Mouse (Mus musculus) limb, embryonic 14.5 days (tissue): Measurements from ENCODE around the gene Pde3a. TPM values are rescaled to one million over a fixed set of nuclear protein-coding genes. Genes with fewer than 3 reads are reported as not detected.

Experiments used
- ATAC-seq: fragments of 200-750 bp; cut with Nextera tagmentation; 2 replicates; pipeline ENCODE4 v1.8.0; 2017; ENCODE audit warnings: low read depth, moderate number of reproducible peaks, moderate TSS enrichment; ENCODE audit not compliant: low FRiP score
- DNase-seq: peaks from one replicate; pipeline ENCODE4 v3.0.0-alpha.2; 2015; ENCODE audit warnings: low spot score
- H3K27ac ChIP-seq: fragments of 300-500 bp; sonication (generic); replicated peaks from 2 replicates; pipeline ENCODE4 v1.5.1; 2014; ENCODE audit warnings: low read depth, mild to moderate bottlenecking, low read length, moderate library complexity, mixed read lengths
- H3K27me3 ChIP-seq: fragments of 300-500 bp; sonication (generic); 2 replicates; pipeline ENCODE4 v1.6.1; 2014; ENCODE audit warnings: low read length, mixed read lengths; ENCODE audit not compliant: control insufficient read depth, insufficient read depth
- H3K36me3 ChIP-seq: fragments of 300-500 bp; sonication (generic); 2 replicates; pipeline ENCODE4 v1.6.1; 2014; ENCODE audit warnings: mild to moderate bottlenecking, low read length, moderate library complexity, mixed read lengths; ENCODE audit not compliant: control insufficient read depth, insufficient read depth
- H3K4me1 ChIP-seq: fragments of 300-500 bp; sonication (generic); 2 replicates; pipeline ENCODE4 v1.6.1; 2014; ENCODE audit warnings: antibody characterized with exemption, low read length, mixed read lengths; ENCODE audit not compliant: control insufficient read depth, insufficient read depth
- H3K4me2 ChIP-seq: fragments of 300-500 bp; sonication (generic); replicated peaks from 2 replicates; pipeline ENCODE4 v1.6.1; 2014; ENCODE audit warnings: low read depth, mild to moderate bottlenecking, low read length, moderate library complexity; ENCODE audit not compliant: severe bottlenecking
- H3K4me3 ChIP-seq: fragments of 300-500 bp; sonication (generic); replicated peaks from 2 replicates; pipeline ENCODE4 v1.5.1; 2014; ENCODE audit warnings: low read length
- H3K9ac ChIP-seq: fragments of 300-500 bp; sonication (generic); 2 replicates; pipeline ENCODE4 v1.6.1; 2014; ENCODE audit warnings: mild to moderate bottlenecking, low read depth, low read length, moderate library complexity; ENCODE audit not compliant: severe bottlenecking
- H3K9me3 ChIP-seq: fragments of 300-500 bp; sonication (generic); 2 replicates; pipeline ENCODE4 v1.6.1; 2016; ENCODE audit warnings: low read length; ENCODE audit not compliant: control insufficient read depth
- POLR2A ChIP-seq: fragments of 200-500 bp; IDR thresholded peaks from 2 replicates; pipeline ENCODE4 v1.8.0; 2012; ENCODE audit warnings: inconsistent platforms, mild to moderate bottlenecking, moderate library complexity, borderline replicate concordance; ENCODE audit not compliant: insufficient read depth, insufficient read length; ENCODE audit errors: extremely low read depth
- WGBS: fragments of 180-500 bp; shearing (Covaris S2); extraction: QIAGEN DNeasy Blood & Tissue Kit; methylation state at CpG from one replicate; pipeline ENCODE4 v1.1.7; 2014; 5-methylcytosine and 5-hydroxymethylcytosine counted together
- polyA plus RNA-seq, 2 experiments: library from polyadenylated mRNA; depleted of rRNA in 1 of 2; stranded (reverse) in 1 of 2; unstranded in 1 of 2; fragments of >200 nt; fragmentation: Nextera tagmentation in 1 of 2; extraction: Ambion mirVana in 1 of 2; gene quantifications; 2 replicates each; pipeline versions ENCODE4 v1.2.1 to v1.2.3; 2012 to 2014

Gene Pde3a
- polyA plus RNA-seq, 2 experiments = 4.6 to 5.2 TPM

GRCm38 (mm10) chr6:141485302-141486021 lies 236.4 kb downstream of the Pde3a start:
- no peak overlapping the region for H3K27ac ChIP-seq
- TF ChIP-seq POLR2A = no peak
- H3K9ac ChIP-seq = no peak overlapping the region
- peaks cover 20% of the 10 kb centered on the region for H3K36me3 ChIP-seq
- whole genome bisulfite sequencing = 61% methylated on average over 10 of the region's 10 CpGs
- no peaks in the 10 kb centered on the region for H3K9me3 ChIP-seq
- H3K4me1 ChIP-seq = no peaks in the 10 kb centered on the region
- H3K27me3 ChIP-seq = no peaks in the 10 kb centered on the region
- no peak overlapping the region for H3K4me2 ChIP-seq
- DNase-seq (peak; percentile 49), ATAC-seq (no peak; the same call in 1 of the 2 replicates)
- H3K4me3 ChIP-seq = no peak overlapping the region

- Histone ChIP-seq H3K27ac (no peak overlapping the region), H3K9me3 (no peaks in the 10 kb centered on the region), H3K27me3 (no peaks in the 10 kb centered on the region), H3K9ac (no peak overlapping the region), H3K4me3 (no peak overlapping the region), H3K36me3 (peaks cover 15% of the 10 kb centered on the region), H3K4me1 (no peaks in the 10 kb centered on the region), H3K4me2 (no peak overlapping the region)
- 0 out of 2 replicates have a peak, but pooled peaks have one; percentile 19 for ATAC-seq
- DNase-seq = peak; percentile 59
- TF ChIP-seq POLR2A = no peak
- 67% methylated on average over 7 of the region's 7 CpGs for WGBS
Observed at GRCm38 (mm10) chr6:141487266-141487665, 238.2 kb downstream of the Pde3a start.

GRCm38 (mm10) chr6:141488619-141489018 lies 239.6 kb downstream of the Pde3a start:
- H3K9me3 ChIP-seq = no peaks in the 10 kb centered on the region
- no peaks in the 10 kb centered on the region for H3K4me1 ChIP-seq
- TF ChIP-seq POLR2A = no peak
- H3K9ac ChIP-seq = no peak overlapping the region
- H3K36me3 ChIP-seq = peaks cover 20% of the 10 kb centered on the region
- no peak overlapping the region for H3K27ac ChIP-seq
- H3K27me3 ChIP-seq = no peaks in the 10 kb centered on the region
- no peak overlapping the region for H3K4me3 ChIP-seq
- no peak for ATAC-seq
- DNase-seq = peak; percentile 64
- H3K4me2 ChIP-seq = no peak overlapping the region
- WGBS = 15% methylated on average over 11 of the region's 11 CpGs

- no peak overlapping the region for H3K27ac ChIP-seq
- H3K27me3 ChIP-seq = no peaks in the 10 kb centered on the region
- ATAC-seq (no peak), DNase-seq (no peak)
- H3K4me1 ChIP-seq = 0 out of 2 replicates have a peak, but pooled peaks cover 2% of the 10 kb centered on the region
- peaks cover 25% of the 10 kb centered on the region for H3K36me3 ChIP-seq
- no peak for TF ChIP-seq POLR2A
- no peak overlapping the region for H3K4me3 ChIP-seq
- H3K9ac ChIP-seq = no peak overlapping the region
- 83% methylated on average over 4 of the region's 4 CpGs for WGBS
- no peak overlapping the region for H3K4me2 ChIP-seq
- no peaks in the 10 kb centered on the region for H3K9me3 ChIP-seq
Observed at GRCm38 (mm10) chr6:141494909-141495308, 245.8 kb downstream of the Pde3a start.

- WGBS = 17% methylated on average over 13 of the region's 13 CpGs
- H3K27me3 ChIP-seq = no peaks in the 10 kb centered on the region
- H3K4me3 ChIP-seq = no peak overlapping the region
- H3K4me2 ChIP-seq = no peak overlapping the region
- H3K4me1 ChIP-seq = 0 out of 2 replicates have a peak, but pooled peaks cover 2% of the 10 kb centered on the region
- ATAC-seq (peak; percentile 63; the same call in 1 of the 2 replicates), DNase-seq (peak; percentile 57)
- H3K9ac ChIP-seq = no peak overlapping the region
- H3K9me3 ChIP-seq = no peaks in the 10 kb centered on the region
- 0 out of 2 replicates have a peak overlapping the region, but pooled peaks have one; percentile 0 for H3K27ac ChIP-seq
- TF ChIP-seq POLR2A = no peak
- peaks cover 21% of the 10 kb centered on the region for H3K36me3 ChIP-seq
Observed at GRCm38 (mm10) chr6:141495634-141496418, 246.8 kb downstream of the Pde3a start.
